Mouse (Mus musculus): ENCODE results near the gene Dgkz. TPM values are rescaled to one million over a fixed set of nuclear protein-coding genes. Genes with fewer than 3 reads are reported as not detected.

Gene Dgkz
- 0.31 TPM for polyA plus RNA-seq (2014; fragmentation: Illumina TruSeq; extraction: RNeasy Lipid Tissue Mini Kit (QIAGEN cat#74804); ENCODE audit: low read depth, low replicate concordance)

DNA sequence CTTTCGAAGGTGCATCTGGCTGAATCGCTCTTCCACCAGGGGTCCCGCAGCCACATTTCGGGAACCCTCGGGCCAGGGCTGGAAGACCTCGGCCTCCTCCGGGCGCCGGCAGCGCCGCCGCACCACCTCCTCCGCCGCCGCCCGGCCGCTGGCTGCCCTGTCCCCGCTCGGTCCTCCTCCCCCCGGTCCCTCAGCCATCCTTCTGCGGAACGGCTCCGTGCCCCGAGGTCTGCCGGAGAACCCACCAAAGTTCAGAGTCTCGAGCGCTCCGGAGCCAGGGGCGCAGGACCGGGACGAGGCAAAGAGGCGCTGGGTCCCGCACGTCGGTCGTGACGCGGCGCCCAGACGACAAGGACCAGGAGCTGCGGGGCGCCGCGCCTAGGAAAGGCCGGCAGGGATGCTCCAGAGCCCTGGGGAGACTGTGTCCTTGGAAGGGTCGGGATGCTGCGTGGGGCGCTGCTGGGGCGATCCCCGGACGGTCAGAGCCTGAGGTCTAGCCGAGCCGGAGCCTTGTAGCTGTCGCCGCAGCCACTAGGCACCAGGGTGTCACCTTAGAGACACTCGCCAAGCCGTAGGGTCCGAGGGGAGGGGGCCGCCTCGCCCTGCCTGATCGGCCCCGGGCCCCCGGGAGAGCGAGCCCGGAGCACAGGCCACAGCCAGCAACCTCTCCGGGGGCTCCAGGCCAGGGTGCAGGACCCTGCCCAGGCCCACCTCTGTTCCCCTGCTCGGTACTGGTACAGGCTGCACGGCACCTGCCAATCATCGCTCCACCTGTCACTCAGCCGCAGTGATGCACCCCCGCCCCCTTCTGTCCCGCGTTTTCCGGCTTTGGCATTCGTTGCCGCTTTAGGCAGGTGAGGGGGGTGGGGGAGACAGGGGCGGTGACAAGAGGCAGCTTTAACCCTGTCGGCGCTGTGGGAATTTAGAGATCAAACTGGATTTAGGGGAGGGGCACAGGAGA is at the start of gene Dgkz:
TSS of gene Dgkz (minus strand) at position 284 of the 961 bp plus-strand sequence.

DNA sequence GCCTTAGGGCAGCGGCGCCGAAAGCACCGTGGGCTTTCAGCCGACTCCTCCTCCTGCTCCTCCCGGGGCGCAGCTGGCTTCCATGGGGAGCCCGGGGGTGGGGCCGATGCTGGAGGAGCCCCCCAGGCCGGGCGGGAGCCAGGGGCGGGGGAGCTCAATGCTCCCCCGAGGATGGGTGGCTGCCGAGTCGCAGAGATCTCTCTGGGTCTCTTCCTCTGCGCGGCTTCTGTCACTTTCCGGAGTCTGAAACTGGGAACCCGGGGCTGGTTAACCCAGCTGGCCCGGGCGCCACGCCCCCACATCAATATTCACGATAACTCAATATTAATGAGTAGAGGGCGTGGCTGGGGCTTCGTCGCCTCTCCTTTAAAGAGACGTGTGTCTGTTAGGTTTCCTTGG is 48.6 kb upstream of the Dgkz start, which contains the start of gene Creb3l1:
TSS of gene Creb3l1 (minus strand) at position 229 of the 399 bp plus-strand sequence.

DNA sequence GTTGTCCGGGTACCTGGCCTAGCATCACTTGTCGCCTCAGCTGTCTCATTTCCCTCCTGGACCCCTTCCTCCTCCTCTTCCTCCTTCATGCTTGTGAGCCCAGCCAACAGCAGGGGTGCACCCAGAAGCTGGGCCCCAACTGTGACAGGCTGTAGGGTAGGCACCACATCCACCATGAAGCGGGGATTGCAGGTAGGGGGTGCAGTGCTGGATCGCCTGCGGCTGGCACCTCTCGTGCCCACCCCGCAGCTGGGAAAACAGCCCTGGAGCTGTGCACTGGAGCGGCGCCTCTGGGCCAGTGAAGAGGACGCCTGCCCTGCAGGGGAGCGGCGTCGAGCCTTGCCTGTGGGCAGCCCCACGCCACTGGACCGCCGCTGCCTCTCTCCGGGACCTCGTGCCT is 30.2 kb downstream of the Dgkz start, which contains the start of gene Gm9821:
TSS of gene Gm9821 (plus strand) at position 221 of the 400 bp plus-strand sequence.

DNA sequence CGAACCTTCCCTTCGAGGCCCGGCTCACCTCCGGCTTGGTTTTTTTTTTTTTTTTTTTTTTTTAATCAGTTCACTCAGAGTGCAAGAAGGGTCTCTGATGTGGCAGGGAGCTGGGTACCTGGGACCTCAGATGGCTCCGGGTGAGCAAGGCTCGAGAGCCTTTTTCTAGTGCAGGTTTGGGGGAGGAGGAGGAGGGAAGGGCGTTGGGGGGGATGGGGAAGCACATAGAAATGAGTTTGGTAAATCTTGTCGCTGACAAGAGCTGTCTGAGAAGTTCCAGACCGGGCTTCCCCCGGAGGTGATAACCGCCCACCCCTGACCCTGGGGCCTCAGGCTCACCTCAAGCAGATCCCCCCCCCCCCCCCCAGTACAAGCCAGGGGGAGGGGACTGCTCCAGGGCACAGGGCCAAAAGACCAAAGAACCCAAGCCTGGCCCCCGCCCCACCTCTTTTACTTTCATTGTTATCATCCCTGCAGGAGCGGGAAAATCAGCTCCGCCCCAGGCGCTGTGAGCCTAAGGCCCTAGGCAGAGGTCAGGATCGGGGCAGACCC is 43.4 kb downstream of the Dgkz start, which contains the start of gene Mdk:
TSS of gene Mdk (minus strand) at position 138 of the 552 bp plus-strand sequence.

DNA sequence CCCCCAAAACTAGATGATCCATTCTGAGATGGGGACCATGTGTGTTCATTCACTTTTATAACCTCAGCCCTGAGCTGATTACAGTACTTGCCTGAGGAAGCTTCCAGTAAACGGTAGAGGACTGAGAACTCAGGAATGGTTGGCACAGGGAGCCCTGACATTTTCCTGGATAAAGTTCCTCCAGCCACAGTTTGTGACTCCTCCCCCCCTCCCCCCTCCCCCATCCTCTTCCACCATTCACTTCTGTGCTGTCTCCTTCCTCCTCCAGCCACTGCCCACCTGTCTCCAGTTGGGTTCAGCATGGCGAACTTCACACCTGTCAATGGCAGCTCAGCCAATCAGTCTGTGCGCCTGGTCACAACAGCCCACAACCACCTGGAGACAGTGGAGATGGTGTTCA is 48.7 kb downstream of the Dgkz start, which contains the start of gene Chrm4:
TSS of gene Chrm4 (plus strand) at position 301 of the 400 bp plus-strand sequence.

Other genes starting within 250 kb of the Dgkz start
- gene Ambra1, start 245.7 kb downstream of the Dgkz start, polyA plus RNA-seq (2014; fragmentation: Illumina TruSeq; extraction: RNeasy Lipid Tissue Mini Kit (QIAGEN cat#74804); ENCODE audit: low read depth, low replicate concordance) = 7.0 TPM
- gene Chrm4, start 48.6 kb downstream of the Dgkz start, polyA plus RNA-seq (2014; fragmentation: Illumina TruSeq; extraction: RNeasy Lipid Tissue Mini Kit (QIAGEN cat#74804); ENCODE audit: low read depth, low replicate concordance) = not detected
- gene Mdk, start 43.6 kb downstream of the Dgkz start, polyA plus RNA-seq (2014; fragmentation: Illumina TruSeq; extraction: RNeasy Lipid Tissue Mini Kit (QIAGEN cat#74804); ENCODE audit: low read depth, low replicate concordance) = not detected
- gene Gm9821, start 30.2 kb downstream of the Dgkz start, polyA plus RNA-seq (2014; fragmentation: Illumina TruSeq; extraction: RNeasy Lipid Tissue Mini Kit (QIAGEN cat#74804); ENCODE audit: low read depth, low replicate concordance) = 0.10 TPM
- gene Creb3l1, start 48.6 kb upstream of the Dgkz start, polyA plus RNA-seq (2014; fragmentation: Illumina TruSeq; extraction: RNeasy Lipid Tissue Mini Kit (QIAGEN cat#74804); ENCODE audit: low read depth, low replicate concordance) = 2.2 TPM
- gene Phf21a, start 117.3 kb upstream of the Dgkz start, polyA plus RNA-seq (2014; fragmentation: Illumina TruSeq; extraction: RNeasy Lipid Tissue Mini Kit (QIAGEN cat#74804); ENCODE audit: low read depth, low replicate concordance) = 126 TPM

All from testis, adult 10 weeks (tissue).